Mouse (Mus musculus) midbrain, embryonic 12.5 days (tissue): ENCODE measurements at regions not wholly inside any gene's neighbourhood (a gene's known extent, or its start where the extent isn't known, plus 50 kb on each side); places are given as distances from the start of the nearest gene placed in this dataset.
A peak's percentile ranks its signal among the peaks of the same experiment; 100 is the strongest.

Experiments
- ATAC-seq: fragments of 200-750 bp; cut with Nextera tagmentation; 2 replicates; pipeline ENCODE4 v1.8.0; 2017; ENCODE audit warnings: low read depth, moderate TSS enrichment, moderate library complexity; ENCODE audit not compliant: low FRiP score
- H3K27ac ChIP-seq: fragments of 300-500 bp; sonication (generic); replicated peaks from 2 replicates; pipeline ENCODE4 v1.5.1; 2016; ENCODE audit warnings: mild to moderate bottlenecking
- H3K27me3 ChIP-seq: fragments of 300-500 bp; sonication (generic); 2 replicates; pipeline ENCODE4 v1.6.1; 2016; ENCODE audit warnings: mild to moderate bottlenecking
- H3K36me3 ChIP-seq: fragments of 300-500 bp; sonication (generic); 2 replicates; pipeline ENCODE4 v1.6.1; 2016
- H3K4me1 ChIP-seq: fragments of 300-500 bp; sonication (generic); 2 replicates; pipeline ENCODE4 v1.6.1; 2016
- H3K4me2 ChIP-seq: fragments of 300-500 bp; sonication (generic); replicated peaks from 2 replicates; pipeline ENCODE4 v1.6.1; 2016; ENCODE audit warnings: mild to moderate bottlenecking, moderate library complexity
- H3K4me3 ChIP-seq: fragments of 300-500 bp; sonication (generic); 2 replicates; pipeline ENCODE4 v1.5.1; 2016; ENCODE audit warnings: mild to moderate bottlenecking
- H3K9ac ChIP-seq: fragments of 300-500 bp; sonication (generic); replicated peaks from 2 replicates; pipeline ENCODE4 v1.6.1; 2016; ENCODE audit warnings: mild to moderate bottlenecking, moderate library complexity
- H3K9me3 ChIP-seq: fragments of 300-500 bp; sonication (generic); 2 replicates; pipeline ENCODE4 v1.6.1; 2016; ENCODE audit warnings: mild to moderate bottlenecking
- WGBS: fragments of 180-500 bp; shearing (Covaris S2); methylation state at CpG from one replicate; pipeline ENCODE4 v1.1.7; 2016; 5-methylcytosine and 5-hydroxymethylcytosine counted together

GRCm38 (mm10) chr8:7489948-7490347, 1171.1 kb downstream of the Efnb2 start:
- Histone ChIP-seq H3K9ac (no peak overlapping the region), H3K27me3 (no peaks in the 10 kb centered on the region), H3K4me2 (no peak overlapping the region), H3K4me3 (no peak overlapping the region), H3K4me1 (no peaks in the 10 kb centered on the region), H3K9me3 (no peaks in the 10 kb centered on the region), H3K36me3 (no peaks in the 10 kb centered on the region), H3K27ac (no peak overlapping the region)
- no peak for ATAC-seq
- WGBS = 89% methylated on average over 1 of the region's 1 CpGs

- Histone ChIP-seq H3K4me3 (no peak overlapping the region), H3K9ac (no peak overlapping the region), H3K27me3 (no peaks in the 10 kb centered on the region), H3K4me2 (no peak overlapping the region), H3K9me3 (no peaks in the 10 kb centered on the region), H3K27ac (no peak overlapping the region), H3K36me3 (no peaks in the 10 kb centered on the region), H3K4me1 (no peaks in the 10 kb centered on the region)
- peak; percentile 52; the same call in 1 of the 2 replicates for ATAC-seq
- 36% methylated on average over 7 of the region's 7 CpGs for WGBS
Measured at GRCm38 (mm10) chr8:7472153-7472796, 1188.8 kb downstream of the Efnb2 start.

- Histone ChIP-seq H3K9me3 (no peaks in the 10 kb centered on the region), H3K36me3 (no peaks in the 10 kb centered on the region), H3K4me2 (no peak overlapping the region), H3K27ac (no peak overlapping the region), H3K4me3 (no peak overlapping the region), H3K27me3 (no peaks in the 10 kb centered on the region), H3K4me1 (no peaks in the 10 kb centered on the region), H3K9ac (no peak overlapping the region)
- WGBS = 87% methylated on average over 4 of the region's 4 CpGs
- no peak for ATAC-seq
Measured at GRCm38 (mm10) chr8:7469261-7469660, 1191.8 kb downstream of the Efnb2 start.

- WGBS = 84% methylated on average over 1 of the region's 1 CpGs
- H3K4me2 ChIP-seq = no peak overlapping the region
- H3K27me3 ChIP-seq = no peaks in the 10 kb centered on the region
- no peaks in the 10 kb centered on the region for H3K36me3 ChIP-seq
- no peak for ATAC-seq
- no peak overlapping the region for H3K4me3 ChIP-seq
- H3K9me3 ChIP-seq = no peaks in the 10 kb centered on the region
- H3K4me1 ChIP-seq = no peaks in the 10 kb centered on the region
- no peak overlapping the region for H3K27ac ChIP-seq
- no peak overlapping the region for H3K9ac ChIP-seq
Measured at GRCm38 (mm10) chr8:7462798-7463197, 1198.2 kb downstream of the Efnb2 start.

- no peaks in the 10 kb centered on the region for H3K4me1 ChIP-seq
Measured at GRCm38 (mm10) chr8:7449361-7449760, 1211.7 kb downstream of the Efnb2 start.

GRCm38 (mm10) chr8:7447026-7447425, 1214.0 kb downstream of the Efnb2 start:
- Histone ChIP-seq H3K4me3 (no peak overlapping the region), H3K9ac (no peak overlapping the region)
- WGBS = 69% methylated on average over 1 of the region's 1 CpGs

More at GRCm38 (mm10) chr8:7449361-7449760, 1211.7 kb downstream of the Efnb2 start:
- Histone ChIP-seq H3K9ac (no peak overlapping the region), H3K4me2 (no peak overlapping the region), H3K36me3 (no peaks in the 10 kb centered on the region), H3K27ac (no peak overlapping the region), H3K4me3 (no peak overlapping the region), H3K9me3 (no peaks in the 10 kb centered on the region), H3K27me3 (no peaks in the 10 kb centered on the region)
- ATAC-seq = no peak

GRCm38 (mm10) chr8:7440829-7441228, 1220.2 kb downstream of the Efnb2 start:
- Histone ChIP-seq H3K36me3 (no peaks in the 10 kb centered on the region), H3K4me3 (no peak overlapping the region), H3K27me3 (no peaks in the 10 kb centered on the region), H3K9ac (no peak overlapping the region), H3K27ac (no peak overlapping the region), H3K4me2 (no peak overlapping the region), H3K4me1 (peaks cover 9% of the 10 kb centered on the region), H3K9me3 (no peaks in the 10 kb centered on the region)
- 0 out of 2 replicates have a peak, but pooled peaks have one; percentile 17 for ATAC-seq

More at GRCm38 (mm10) chr8:7447026-7447425, 1214.0 kb downstream of the Efnb2 start:
- H3K4me2 ChIP-seq = no peak overlapping the region
- no peak overlapping the region for H3K27ac ChIP-seq
- H3K4me1 ChIP-seq = no peaks in the 10 kb centered on the region
- H3K36me3 ChIP-seq = no peaks in the 10 kb centered on the region
- H3K9me3 ChIP-seq = no peaks in the 10 kb centered on the region
- no peak for ATAC-seq
- no peaks in the 10 kb centered on the region for H3K27me3 ChIP-seq

- no peak overlapping the region for H3K4me3 ChIP-seq
- H3K27ac ChIP-seq = no peak overlapping the region
- no peaks in the 10 kb centered on the region for H3K9me3 ChIP-seq
- H3K4me2 ChIP-seq = no peak overlapping the region
- peak; percentile 98 for ATAC-seq
- no peak overlapping the region for H3K9ac ChIP-seq
- H3K4me1 ChIP-seq = peaks cover 9% of the 10 kb centered on the region
- H3K27me3 ChIP-seq = no peaks in the 10 kb centered on the region
- H3K36me3 ChIP-seq = no peaks in the 10 kb centered on the region
- 7% methylated on average over 4 of the region's 4 CpGs for WGBS
Measured at GRCm38 (mm10) chr8:7440278-7440684, 1220.8 kb downstream of the Efnb2 start.

DNA sequence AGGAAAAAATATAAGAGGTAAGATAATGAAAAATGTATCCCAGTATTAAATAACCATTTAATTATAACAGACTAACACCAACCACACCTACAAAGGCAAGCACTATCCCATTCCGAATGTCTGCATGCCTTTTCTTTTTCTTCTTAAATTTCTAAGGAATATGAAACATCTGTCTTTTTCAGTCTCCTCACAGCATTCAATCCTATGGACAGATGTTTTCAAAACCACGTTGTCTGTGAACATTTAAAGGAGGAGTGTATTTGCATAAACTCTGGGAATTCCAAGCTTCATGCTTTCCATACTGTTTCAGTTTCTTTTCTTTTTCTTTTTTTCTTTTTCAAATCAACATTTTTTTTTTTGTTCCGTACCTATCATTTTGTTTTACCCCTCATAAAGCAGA, 1221.2 kb downstream of the Efnb2 start:
- no peak overlapping the region for H3K27ac ChIP-seq
- peaks cover 9% of the 10 kb centered on the region for H3K4me1 ChIP-seq
- H3K4me2 ChIP-seq = no peak overlapping the region
- H3K9ac ChIP-seq = no peak overlapping the region
- no peaks in the 10 kb centered on the region for H3K27me3 ChIP-seq
- no peaks in the 10 kb centered on the region for H3K9me3 ChIP-seq
- 18% methylated on average over 3 of the region's 3 CpGs for WGBS
- H3K4me3 ChIP-seq = no peak overlapping the region
- peak; percentile 76 for ATAC-seq
- no peaks in the 10 kb centered on the region for H3K36me3 ChIP-seq

DNA sequence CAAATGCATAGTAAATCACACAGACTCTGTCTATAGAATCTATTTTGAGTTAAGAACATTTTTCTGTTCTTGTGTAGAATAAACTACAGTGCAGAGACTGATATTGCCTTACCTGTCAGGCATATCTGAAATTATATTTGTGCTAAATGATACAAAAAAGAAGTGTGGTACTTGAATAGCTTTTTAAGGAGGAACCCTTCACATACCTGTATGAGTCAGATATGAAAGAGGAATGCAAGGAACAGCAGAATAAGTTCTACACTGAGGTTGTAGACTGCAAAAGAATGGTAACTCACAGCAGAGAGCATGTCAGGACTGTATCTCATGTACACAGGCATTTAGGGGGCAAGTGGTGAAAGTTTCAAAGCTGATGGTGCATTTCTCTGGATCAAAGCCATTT, 1230.6 kb downstream of the Efnb2 start:
- Histone ChIP-seq H3K4me3 (no peak overlapping the region), H3K27me3 (no peaks in the 10 kb centered on the region), H3K36me3 (no peaks in the 10 kb centered on the region), H3K9me3 (no peaks in the 10 kb centered on the region), H3K9ac (no peak overlapping the region), H3K4me2 (no peak overlapping the region), H3K4me1 (no peaks in the 10 kb centered on the region), H3K27ac (no peak overlapping the region)
- no peak for ATAC-seq

DNA sequence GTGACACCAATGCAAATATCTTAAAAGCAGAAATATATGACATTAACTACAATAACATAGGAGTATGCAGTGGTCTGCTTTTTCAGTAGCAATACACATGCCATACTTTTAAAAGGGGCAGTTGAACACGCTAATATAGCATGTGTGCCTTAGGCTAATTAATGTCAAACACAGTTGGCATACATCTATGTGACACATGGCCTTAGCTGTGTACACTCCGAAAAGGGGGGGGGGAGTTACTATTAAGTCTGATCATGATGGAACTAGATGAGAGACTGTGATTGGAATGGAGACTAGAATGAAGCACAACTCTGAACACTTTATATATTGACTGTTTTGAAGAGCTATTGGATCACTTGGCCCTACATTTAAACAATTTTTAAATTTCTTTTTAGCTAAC, 1262.9 kb downstream of the Efnb2 start:
- no peaks in the 10 kb centered on the region for H3K36me3 ChIP-seq
- H3K4me2 ChIP-seq = no peak overlapping the region
- no peak overlapping the region for H3K4me3 ChIP-seq
- ATAC-seq = no peak
- H3K27me3 ChIP-seq = no peaks in the 10 kb centered on the region
- no peaks in the 10 kb centered on the region for H3K4me1 ChIP-seq
- no peak overlapping the region for H3K9ac ChIP-seq
- H3K27ac ChIP-seq = no peak overlapping the region
- 86% methylated on average over 2 of the region's 2 CpGs for WGBS
- no peaks in the 10 kb centered on the region for H3K9me3 ChIP-seq

- no peaks in the 10 kb centered on the region for H3K36me3 ChIP-seq
- WGBS = 86% methylated on average over 5 of the region's 5 CpGs
Measured at GRCm38 (mm10) chr8:7397355-7397862, 1263.6 kb downstream of the Efnb2 start.

More at GRCm38 (mm10) chr8:7397355-7397862, 1263.6 kb downstream of the Efnb2 start:
- H3K9me3 ChIP-seq = no peaks in the 10 kb centered on the region
- H3K27me3 ChIP-seq = no peaks in the 10 kb centered on the region
- no peak overlapping the region for H3K4me2 ChIP-seq
- no peak for ATAC-seq
- no peak overlapping the region for H3K9ac ChIP-seq
- H3K27ac ChIP-seq = no peak overlapping the region
- H3K4me1 ChIP-seq = no peaks in the 10 kb centered on the region
- H3K4me3 ChIP-seq = no peak overlapping the region
